Mouse (Mus musculus) frontal cortex, adult 2 months (tissue): ENCODE data around the gene Actg1. TPM values are rescaled to one million over a fixed set of nuclear protein-coding genes. Genes with fewer than 3 reads are reported as not detected.
A peak's percentile ranks its signal among the peaks of the same experiment; 100 is the strongest.

Source experiments
- DNase-seq, 2 experiments: peaks; one replicate each; pipeline ENCODE4 v3.0.0; 2022; ENCODE audit warnings: low spot score in 1 of 2; ENCODE audit errors: extremely low spot score in 1 of 2
- polyA plus RNA-seq: library from polyadenylated mRNA; depleted of rRNA; stranded (reverse); fragments of >200 nt; gene quantifications from 2 replicates; pipeline ENCODE4 v1.2.3, GENCODE M21; 2012; rRNA removed

The Actg1 gene
- 1,138 and 1,210 TPM in 2 replicates for polyA plus RNA-seq

DNA sequence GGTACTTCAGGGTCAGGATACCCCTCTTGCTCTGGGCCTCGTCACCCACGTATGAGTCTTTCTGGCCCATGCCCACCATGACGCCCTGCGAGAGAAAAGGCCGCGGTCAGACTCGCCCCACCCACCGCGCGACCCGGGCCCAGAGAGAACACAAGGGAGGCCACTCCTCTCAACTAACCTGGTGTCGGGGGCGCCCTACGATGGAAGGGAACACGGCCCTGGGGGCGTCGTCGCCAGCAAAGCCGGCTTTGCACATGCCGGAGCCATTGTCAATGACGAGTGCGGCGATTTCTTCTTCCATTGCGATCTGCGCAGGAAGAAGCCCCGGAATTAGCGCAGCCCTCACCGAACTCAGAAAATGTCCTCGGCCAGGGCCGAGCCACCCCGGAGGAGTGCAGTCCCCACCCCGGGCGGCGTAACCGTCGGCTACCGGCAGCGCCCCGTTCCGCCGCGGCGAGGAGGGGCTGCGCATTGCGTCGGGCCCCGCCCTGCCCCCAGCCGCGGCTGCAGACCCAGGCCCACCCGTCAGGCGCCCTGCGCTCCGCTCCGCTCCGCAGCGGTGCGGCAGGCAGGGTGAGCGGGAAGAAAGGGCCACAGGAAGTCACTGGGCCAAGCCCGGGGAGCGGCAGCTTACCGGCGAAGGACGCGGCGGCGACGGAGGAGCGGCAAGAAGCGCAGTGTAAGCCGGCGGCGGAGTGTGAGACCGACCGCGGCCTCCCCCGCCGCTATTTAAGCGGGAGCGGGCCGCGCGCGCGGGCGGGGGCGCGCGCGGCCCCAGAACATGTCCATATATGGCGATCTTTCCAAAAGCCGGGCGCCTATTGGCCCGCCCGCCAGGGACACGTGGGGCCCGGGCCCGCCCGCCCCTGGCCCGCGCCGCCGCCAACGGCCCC is at the start of gene Actg1:
Actg1 (minus strand) TSS at position 752 of the 893 bp plus-strand sequence.
- peak in 1 of 2 experiments; percentile 83 for DNase-seq

DNA sequence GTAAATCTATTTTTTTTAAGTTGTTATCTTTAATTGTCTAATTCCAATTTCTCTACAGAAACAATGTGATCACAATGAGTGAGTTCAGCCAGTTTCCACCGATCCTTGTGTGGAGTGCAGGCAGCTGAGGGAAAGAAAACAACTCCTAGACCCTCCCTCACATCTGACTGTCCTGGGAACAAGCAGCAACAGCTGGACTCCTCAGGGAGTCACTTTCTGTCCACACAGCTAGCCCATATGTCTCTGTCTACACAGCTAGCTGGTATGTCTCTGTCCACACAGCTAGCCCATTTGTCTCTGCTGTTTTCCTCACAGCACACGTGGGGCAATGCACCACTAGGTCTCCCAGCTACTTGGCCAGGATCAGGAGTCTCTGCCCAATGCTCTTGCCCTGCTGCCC is 49.3 kb upstream of the Actg1 start:
- no peak for DNase-seq

DNA sequence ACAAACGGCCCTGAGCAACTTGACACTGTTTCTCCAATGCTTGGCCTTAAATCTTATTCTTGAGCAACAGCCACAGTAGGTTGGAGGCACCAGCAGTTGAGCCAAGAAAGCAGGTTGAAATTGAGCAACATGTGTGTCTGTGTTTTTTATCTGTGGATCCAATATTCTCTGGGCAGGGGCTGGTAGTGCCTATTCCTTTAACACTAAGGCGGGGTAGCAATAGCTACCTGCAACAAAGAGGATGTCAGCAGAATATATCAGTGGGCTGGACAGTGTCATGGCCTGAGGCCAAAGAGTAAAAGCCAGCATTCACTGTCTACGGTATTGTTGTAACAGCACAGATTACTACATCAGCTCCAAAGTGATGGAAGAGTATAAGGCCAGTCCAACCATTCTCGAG is 47.3 kb upstream of the Actg1 start:
- DNase-seq: no peak

DNA sequence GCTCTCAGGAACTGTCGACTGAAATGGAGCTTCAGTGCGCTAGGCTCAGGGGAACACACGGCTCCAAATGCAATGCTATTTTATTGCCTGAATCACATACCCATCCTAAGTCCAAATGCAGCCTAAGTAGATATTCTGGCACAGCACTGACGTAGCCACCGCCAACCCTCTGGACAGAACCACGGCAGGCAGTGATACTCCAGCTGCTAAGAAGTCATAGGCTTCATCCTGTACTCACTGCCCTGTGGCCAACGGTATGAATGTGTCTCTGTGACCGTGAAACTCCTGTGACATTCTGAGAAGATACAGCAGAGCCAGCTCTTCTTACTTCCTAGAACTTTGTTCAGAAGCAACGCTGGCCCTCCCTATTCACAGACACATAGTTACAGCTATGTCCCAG is 40.2 kb upstream of the Actg1 start:
- no peak for DNase-seq

DNA sequence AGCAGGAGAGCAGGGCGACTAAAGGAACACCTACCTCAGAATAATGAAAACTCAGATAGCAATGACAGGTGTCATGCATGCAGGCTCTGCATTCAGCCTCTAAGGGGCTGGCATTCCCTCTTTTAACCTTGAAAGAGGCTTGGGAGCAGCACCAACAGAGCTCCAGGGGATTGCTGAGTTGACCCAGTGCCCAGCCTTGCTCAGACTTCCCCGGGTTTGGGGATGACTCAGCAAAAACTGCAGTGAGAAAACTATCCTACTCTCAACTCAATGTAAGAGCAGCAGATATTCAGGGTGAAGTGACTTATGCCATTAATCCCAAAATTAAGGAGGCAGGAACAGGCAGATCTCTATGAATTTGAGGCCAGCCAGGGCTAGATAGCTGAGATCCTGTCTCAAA is 38.8 kb upstream of the Actg1 start:
- no peak for DNase-seq

DNA sequence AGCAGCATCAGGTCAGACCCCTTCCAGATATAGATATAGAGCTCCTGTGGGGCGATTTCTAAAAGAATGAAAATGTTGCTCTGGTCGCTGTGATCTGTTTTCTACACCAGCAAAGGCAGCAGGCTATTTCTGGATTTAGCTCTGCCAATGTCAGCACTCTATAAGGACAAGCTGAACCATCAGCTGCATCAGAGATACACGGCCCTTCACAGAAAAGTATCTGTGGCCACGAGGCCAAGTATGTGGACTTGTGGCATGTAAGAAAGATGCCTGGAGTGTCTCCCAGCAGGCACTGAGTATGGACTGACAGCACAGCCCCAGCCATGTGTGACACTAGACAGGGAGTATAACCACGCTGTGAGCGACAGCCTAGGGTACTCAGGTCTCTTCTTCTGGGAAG is 38.3 kb upstream of the Actg1 start:
- no peak for DNase-seq

DNA sequence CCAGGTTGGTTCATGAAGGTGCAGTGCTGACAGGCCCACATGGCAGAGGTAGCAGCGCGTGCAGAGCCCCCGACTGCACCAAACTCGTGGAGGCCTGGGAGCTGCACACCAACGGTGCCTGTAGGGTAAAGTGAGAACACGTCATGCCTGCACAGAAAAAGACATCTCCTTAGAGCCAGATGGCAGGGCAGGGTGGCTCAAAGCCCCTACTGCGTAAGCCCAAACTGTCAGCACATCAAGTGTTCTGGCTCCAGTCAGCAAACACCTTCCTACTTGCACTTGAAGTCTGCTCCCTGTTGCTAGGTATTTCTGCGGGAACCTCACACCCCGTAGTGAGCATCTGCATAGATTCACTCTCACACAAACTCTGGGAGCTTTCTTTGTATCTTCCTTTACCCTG is 34.2 kb upstream of the Actg1 start:
- peak; percentile 62 to 65 for DNase-seq

DNA sequence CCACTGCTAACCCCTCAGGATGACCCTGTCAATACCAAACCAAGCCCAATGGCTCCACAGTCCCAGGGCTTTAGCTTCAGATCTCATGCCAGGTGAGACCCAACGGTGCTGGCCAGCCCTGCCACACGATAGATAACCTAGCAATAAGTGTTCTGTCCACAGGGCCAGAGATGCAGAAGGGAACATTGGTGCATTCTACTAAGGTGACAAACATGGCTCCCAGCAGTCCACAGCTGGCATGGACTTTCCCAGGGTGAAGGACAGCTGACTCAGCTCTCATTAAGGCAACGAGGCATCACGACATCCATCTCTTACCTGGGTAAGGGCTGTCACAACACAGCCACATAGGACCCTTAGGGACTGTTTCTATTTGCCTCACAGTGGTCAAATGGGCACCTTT is 32.8 kb upstream of the Actg1 start:
- DNase-seq: no peak

DNA sequence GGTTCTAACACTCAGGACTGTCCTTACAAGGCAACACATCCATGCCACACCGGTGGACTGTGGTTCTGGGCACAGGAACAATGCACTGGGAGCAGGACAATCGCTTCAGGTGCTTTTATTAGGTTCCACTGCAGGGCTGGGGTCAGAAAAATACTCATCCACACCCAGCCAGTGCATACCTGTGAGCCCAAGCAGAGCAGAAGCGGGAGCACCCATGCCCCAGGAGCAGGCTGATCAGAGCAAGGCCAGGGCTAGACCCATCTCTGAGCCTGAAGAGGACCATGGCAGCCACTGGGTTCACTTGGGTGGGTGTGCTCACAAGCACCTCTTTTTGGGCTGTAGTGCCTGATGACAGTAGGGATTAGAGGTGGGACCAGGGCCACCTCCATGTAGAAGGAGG is 31.9 kb upstream of the Actg1 start:
- DNase-seq: no peak

DNA sequence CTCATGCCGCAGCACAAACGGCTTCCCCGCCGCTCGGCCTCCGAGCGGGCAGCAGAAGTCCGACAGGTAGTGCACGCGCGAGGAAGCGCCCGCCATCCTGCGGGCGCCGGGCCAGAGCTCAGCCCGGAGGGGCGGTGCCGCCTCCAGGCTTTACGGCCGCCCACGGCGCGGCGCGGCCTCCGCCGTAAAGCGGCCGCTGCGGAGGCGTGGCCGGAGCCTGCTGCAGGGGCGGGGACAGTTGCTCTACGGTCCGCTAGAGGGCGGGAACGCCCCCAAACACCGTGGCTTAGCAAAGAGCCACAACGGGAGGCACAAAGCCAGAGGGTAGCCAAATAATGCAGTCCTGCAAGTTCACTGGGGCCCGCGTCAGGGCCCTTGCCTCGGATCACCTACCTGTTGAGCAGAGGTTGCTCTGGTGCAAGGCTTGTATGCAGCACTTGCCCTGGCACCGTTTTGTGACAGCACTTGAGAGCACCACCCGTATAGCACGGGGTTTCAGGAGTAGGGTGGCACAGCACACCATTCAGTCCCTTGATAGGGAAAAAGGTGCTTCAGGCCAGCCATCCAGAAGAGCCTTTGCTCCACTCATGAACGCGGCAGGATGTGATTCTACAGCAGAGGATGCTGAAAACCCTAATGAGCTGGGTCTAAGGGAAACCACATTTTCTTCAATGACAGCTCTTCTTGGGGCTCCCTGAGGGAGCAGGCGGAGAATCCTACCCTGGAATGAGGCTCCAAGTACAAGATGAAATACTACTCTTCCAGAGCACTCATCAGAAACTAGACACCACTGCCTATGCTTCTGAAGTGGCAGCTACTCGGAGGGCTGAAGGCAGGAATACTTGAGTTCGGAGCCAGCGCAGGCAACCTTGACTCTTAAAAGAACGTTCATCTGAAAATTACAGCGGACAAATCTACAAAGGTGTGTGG is 30.5 kb upstream of the Actg1 start, which contains the start of gene Faap100:
Faap100 (minus strand) TSS at position 154 of the 930 bp plus-strand sequence.
- DNase-seq: peak; percentile 72 to 84

DNA sequence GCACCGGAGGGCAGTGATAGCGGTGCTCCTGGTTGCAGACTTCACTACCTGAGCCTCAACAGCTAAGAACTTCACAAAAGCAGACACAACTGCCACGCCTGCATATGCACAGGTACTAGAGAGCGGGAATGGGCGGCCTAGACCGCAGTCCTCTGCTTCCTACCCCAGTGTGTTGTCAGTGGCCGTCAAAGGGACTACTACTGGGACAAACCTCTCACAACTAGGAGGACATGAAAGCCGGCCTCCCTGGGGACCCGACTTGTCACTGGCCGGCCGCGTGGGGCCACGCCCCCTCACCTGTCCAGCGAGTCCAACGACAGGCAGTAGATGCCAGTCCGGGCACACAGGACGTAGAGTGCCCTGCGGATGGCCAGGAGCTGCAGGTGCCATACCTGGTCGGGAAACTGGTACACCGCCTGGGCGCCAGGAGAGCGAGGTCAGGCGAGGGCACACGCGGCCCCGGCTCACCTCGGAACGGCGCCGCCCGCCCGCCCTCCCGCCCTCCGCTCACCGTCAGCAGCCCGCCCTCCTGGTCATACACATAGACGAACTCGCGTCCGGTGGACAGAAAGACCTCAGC is 29.8 kb upstream of the Actg1 start:
- no peak for DNase-seq

DNA sequence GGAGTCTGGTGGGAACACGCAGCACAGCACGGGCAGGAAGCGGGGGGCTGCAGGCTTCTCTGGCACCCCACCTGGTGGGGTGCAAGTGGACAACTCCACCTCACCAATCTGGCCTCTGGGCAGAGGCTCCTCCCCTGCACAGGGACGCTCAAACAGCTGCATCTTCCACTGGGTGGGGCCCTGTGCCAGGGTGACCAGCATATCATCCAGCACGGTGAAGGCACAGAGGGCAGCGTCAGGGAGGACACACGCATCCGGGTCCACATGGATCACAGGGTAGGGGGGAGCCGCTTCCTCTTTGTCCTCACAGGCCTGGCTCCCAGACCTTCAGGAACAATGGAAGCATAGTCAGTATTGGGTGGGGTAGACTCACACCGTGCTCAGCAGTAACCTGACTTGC is 29.0 kb upstream of the Actg1 start:
- DNase-seq: no peak

DNA sequence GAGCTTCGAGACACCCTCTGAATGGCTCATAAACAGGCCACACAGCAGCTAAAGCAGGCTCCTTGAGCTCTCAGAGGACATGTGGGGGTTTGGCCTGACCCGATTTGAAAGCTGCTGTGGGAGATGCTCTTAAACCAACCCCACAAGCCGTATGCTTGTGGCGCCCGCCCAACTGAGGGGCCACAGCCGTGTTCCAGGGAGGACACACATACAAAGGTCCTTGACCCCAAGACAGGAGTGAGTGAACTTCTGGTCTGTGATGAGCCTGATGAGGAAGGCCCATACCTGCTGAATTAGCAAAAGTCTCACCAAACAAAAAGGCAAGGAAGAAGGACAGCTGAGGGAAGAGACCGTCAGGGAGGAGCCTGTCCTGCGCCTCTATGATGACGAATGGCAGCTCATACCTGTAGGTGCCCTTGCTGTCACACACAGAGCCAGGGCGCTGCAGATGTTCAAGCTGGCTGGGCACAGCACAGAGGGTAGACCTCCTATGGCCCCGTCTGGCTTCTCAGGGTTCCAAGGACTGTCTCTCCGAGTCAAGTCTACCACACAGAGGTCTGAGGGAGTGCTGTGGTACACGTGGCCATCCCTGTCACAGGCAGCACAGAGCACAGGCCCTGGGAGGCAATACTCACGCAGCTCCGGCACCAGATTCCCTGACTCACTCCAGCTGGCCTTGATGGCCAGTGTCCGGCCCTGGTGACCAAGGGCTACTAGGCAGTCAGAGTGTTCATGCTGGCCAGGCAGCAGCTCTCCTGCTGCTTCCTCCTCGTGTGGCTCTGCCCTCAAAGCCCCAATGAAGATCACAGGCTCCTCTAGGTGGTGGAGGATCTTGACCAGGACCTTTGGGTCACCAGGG is 28.2 kb upstream of the Actg1 start:
- no peak for DNase-seq

DNA sequence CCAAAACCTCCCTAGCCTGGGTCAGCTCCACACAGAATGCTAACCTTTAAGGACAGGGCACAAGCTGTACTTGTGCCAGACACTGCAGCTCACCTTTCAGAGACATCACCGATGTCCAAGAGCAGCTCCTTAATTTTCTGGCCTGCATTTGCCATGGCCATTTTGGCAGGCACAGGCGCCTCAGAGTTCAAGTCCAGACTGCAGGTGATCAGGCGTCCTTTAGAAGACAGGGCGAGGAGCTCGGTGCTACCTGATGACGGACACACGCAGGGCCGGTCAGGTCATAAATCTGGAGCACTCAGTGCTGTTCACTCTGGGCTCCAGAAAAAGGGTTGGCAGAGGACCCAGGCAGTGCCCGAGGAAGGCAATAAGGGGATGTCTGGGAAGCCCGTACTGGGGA is 27.0 kb upstream of the Actg1 start:
- DNase-seq: no peak

DNA sequence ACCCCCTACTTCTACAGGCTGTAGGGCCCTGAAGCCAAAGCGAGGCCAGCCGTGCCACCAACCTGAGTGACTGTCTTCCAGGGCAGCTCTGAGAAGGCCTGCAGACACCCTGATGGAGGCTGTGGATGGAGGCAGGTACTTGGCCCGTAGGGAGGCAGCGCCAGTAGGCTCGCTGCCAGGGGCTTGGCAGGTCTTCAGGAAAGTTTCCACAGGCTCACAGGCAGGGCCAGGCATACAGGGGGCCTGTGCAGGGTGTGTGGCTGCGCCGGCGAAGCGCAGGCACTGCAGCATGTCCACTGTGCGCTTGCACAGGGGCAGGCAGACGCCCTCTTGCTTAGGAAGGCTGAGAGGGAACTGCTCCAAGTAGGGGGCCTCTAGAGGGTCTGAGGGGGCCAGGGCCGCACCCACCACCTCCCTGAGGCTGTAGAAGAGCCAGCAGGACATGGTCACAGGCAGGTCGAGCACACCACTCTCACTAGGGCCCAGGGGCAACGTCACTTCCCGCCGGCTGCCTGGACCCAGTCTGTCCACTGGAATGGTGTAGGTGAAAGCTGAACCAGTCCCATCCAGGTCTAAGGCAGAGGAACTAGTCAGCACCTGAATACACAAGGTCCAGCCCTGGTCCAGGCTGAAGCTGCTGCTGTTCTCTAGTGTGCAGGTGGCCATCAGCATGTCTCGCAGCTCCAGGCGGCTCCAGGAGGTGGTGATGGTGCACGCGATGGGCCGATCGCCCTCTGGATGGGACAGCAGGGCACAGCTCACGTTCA is 25.7 kb upstream of the Actg1 start:
- no peak for DNase-seq

DNA sequence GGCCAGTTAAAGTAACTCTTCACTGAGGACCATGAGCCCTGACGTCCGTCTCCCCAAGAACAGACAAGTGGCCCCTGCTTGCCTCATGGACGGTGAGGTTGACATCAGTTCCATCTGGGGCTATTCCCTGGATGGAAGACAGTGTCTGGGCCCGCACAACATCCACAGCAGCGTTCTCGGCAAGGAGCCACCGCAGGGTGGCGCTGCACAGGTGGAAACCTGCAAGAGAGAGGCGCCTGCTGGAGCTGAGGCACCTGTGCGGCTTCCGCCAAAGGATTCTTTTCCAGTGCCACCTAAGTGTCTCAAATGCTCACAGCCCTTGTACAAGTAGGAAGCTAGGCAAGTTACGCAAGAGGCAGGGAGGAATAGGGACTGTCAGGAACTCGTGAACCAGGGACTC is 24.7 kb upstream of the Actg1 start:
- no peak for DNase-seq

DNA sequence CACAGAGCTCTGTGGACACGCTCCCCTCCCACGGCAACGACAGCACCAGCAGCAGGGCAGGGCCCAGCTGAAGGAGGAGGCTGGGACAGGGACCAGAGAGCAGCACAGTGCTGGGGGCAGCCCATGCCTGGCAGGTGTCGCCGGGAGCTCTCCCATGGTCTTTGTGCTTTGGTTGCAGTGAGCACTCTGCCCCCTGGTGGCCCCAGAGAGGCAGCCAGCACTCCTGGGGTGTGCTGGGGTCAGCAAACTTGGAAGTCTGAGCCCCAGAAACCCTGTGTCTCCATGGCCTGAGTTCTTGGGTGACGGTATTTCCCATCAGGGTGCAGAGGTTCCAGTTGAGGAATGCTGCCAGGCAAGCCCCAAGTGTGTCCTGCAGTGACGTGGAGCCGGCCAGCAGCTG is 21.3 kb upstream of the Actg1 start:
- peak in 1 of 2 experiments; percentile 70 for DNase-seq

DNA sequence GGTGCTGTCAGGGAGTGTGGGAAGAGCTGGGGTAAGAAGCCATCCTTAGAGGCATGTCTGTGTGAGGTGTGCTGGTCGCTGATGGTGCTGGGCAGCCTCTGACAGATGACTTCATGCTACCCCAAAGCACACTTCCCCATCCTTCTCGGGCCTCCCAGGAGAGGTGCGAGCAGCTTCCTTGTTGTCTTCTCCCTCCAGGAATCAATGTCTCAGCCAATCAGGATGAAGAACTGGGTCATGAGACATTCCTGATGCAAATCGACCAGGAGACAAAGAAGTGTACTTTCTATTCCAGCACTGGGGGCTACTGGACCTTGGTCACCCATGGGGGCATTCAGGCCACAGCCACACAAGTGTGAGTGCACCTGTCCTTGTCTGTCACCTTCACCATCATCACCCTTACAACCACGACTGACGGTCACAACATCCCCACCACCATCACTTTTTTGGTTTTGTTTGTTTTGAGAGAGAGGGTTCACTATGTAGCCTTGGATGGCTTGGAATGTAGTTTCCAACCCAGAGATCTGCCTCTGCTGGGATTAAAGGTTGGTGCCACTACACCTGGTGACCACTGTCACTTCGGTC is 18.2 kb upstream of the Actg1 start:
- DNase-seq: no peak

DNA sequence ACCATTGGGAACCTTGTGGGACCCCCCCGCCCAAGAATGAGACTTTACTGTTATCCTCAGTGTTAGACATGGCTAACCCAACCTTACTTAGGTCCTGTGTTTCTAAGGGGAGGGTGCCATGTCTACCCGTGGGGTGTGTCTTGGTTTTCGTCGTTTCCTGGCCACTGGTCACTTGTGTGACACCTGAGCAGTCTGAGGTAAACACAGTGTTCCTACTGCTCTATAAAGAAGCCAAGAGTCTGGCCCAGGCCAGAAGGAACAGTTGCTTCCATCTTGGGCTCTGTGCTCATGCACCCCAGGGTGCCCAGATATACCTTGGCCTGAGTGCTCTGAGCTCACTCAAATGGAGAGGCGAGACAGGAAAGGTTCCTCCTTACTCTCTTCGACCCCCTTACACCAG is 14.5 kb upstream of the Actg1 start:
- DNase-seq: no peak
